In genomic region chr16:93197300-93197699, GRCm38 (mm10) we compare ENCODE assay signal across 16 mouse cellular contexts.
DNase-seq lines count a peak whose midpoint lies in the region; ATAC-seq and TF ChIP-seq lines count a peak whose summit lies in the region.
"Had no signal": no experiment of that assay in that cellular context is flagged by ENCODE, and none has a peak within 500 bp of the region (broad histone marks: within the 10 kb centered on the region; RNA-seq: fewer than 3 reads in every experiment).

No protein-coding gene starts in this region.

- peak; percentile 58; the same call in 1 of the 2 replicates for ATAC-seq in intestine, embryonic 15.5 days
- ATAC-seq in intestine, postnatal 0 days = no peak
- ATAC-seq in common myeloid progenitor, adult 5-6 weeks (replicated peaks; ENCODE audit: low read depth, poor library complexity, severe bottlenecking) = peak; percentile 67
- peak; percentile 99 for ATAC-seq in liver, embryonic 14.5 days (ENCODE audit: insufficient read depth)
- ATAC-seq in stomach, postnatal 0 days (ENCODE audit: low FRiP score, low TSS enrichment) = peak; percentile 70; the same call in 1 of the 2 replicates
- ATAC-seq in forebrain, embryonic 16.5 days = no peak
- ATAC-seq: hindbrain, embryonic 16.5 days; midbrain, embryonic 16.5 days had no signal

- WGBS in intestine, embryonic 15.5 days = 79% methylated on average over 8 of the region's 8 CpGs
- 73% methylated on average over 8 of the region's 8 CpGs for WGBS in intestine, postnatal 0 days
- 17% methylated on average over 8 of the region's 8 CpGs for WGBS in liver, embryonic 14.5 days (ENCODE audit: insufficient replicate concordance)
- WGBS in stomach, postnatal 0 days = 72% methylated on average over 8 of the region's 8 CpGs
- 88% methylated on average over 8 of the region's 8 CpGs for WGBS in forebrain, embryonic 16.5 days

- DNase-seq in liver, embryonic 14.5 days (ENCODE audit: low read depth in 3 of 3, low spot score in 3 of 3) = peak; percentile 83 to 89 (median 87)
- no peak for DNase-seq in stomach, postnatal 0 days (ENCODE audit: low spot score)
- DNase-seq in embryo, embryonic 10 days (ENCODE audit: low spot score) = no peak
- DNase-seq in testis, postnatal 14 days (ENCODE audit: low spot score) = no peak
- DNase-seq: adrenal gland, postnatal 25 days; cerebellum, adult 11 months; thymus, postnatal 14 days had no signal

- TF ChIP-seq CTCF in intestine, postnatal 0 days (IDR thresholded peaks at IDR 0.05; ENCODE audit: low read depth) = no peak
- no peak for TF ChIP-seq CTCF in liver, embryonic 14.5 days (IDR thresholded peaks at IDR 0.05; ENCODE audit: low read depth)
- no peak for TF ChIP-seq CTCF in stomach, postnatal 0 days (IDR thresholded peaks at IDR 0.05; ENCODE audit: low read depth)

- H3K9ac ChIP-seq in intestine, embryonic 15.5 days = no peak overlapping the region
- no peak overlapping the region for H3K9ac ChIP-seq in intestine, postnatal 0 days (ENCODE audit: low read depth, low read length)
- peak overlapping the region; percentile 57 for H3K9ac ChIP-seq in liver, embryonic 14.5 days (replicated peaks)
- H3K9ac ChIP-seq in stomach, postnatal 0 days (ENCODE audit: low read length) = no peak overlapping the region
- no peak overlapping the region for H3K9ac ChIP-seq in forebrain, embryonic 16.5 days (replicated peaks; ENCODE audit: low read depth, low read length)
- H3K9ac ChIP-seq: limb, embryonic 13.5 days; neural tube, embryonic 13.5 days had no signal

- no peak overlapping the region for H3K4me2 ChIP-seq in intestine, embryonic 15.5 days (replicated peaks)
- no peak overlapping the region for H3K4me2 ChIP-seq in intestine, postnatal 0 days (replicated peaks; ENCODE audit: low read depth)
- H3K4me2 ChIP-seq in liver, embryonic 14.5 days (ENCODE audit: low read depth) = peak overlapping the region; percentile 78
- H3K4me2 ChIP-seq in stomach, postnatal 0 days (replicated peaks; ENCODE audit: low read depth) = no peak overlapping the region
- no peak overlapping the region for H3K4me2 ChIP-seq in forebrain, embryonic 16.5 days (ENCODE audit: low read length)
- H3K4me2 ChIP-seq: limb, embryonic 13.5 days; neural tube, embryonic 13.5 days had no signal

- no peaks in the 10 kb centered on the region for H3K9me3 ChIP-seq in intestine, embryonic 15.5 days
- H3K9me3 ChIP-seq in intestine, postnatal 0 days (ENCODE audit: control insufficient read depth) = no peaks in the 10 kb centered on the region
- no peaks in the 10 kb centered on the region for H3K9me3 ChIP-seq in liver, embryonic 14.5 days (ENCODE audit: control insufficient read depth, low read length)
- H3K9me3 ChIP-seq in stomach, postnatal 0 days (ENCODE audit: control insufficient read depth, low read length) = no peaks in the 10 kb centered on the region
- no peaks in the 10 kb centered on the region for H3K9me3 ChIP-seq in forebrain, embryonic 16.5 days (ENCODE audit: control insufficient read depth, low read length)
- H3K9me3 ChIP-seq: limb, embryonic 13.5 days; neural tube, embryonic 13.5 days had no signal

- peak; percentile 93 for TF ChIP-seq EP300 in liver, embryonic 14.5 days (IDR thresholded peaks at IDR 0.05; ENCODE audit: low read depth)
- no peak for TF ChIP-seq EP300 in stomach, postnatal 0 days (optimal IDR thresholded peaks at IDR 0.05)

- H3K27ac ChIP-seq in intestine, embryonic 15.5 days = no peak overlapping the region
- H3K27ac ChIP-seq in intestine, postnatal 0 days (ENCODE audit: low read depth, low read length) = no peak overlapping the region
- peak overlapping the region; percentile 85 for H3K27ac ChIP-seq in liver, embryonic 14.5 days
- H3K27ac ChIP-seq in stomach, postnatal 0 days (replicated peaks) = no peak overlapping the region
- no peak overlapping the region for H3K27ac ChIP-seq in forebrain, embryonic 16.5 days (ENCODE audit: low read length)
- H3K27ac ChIP-seq: limb, embryonic 13.5 days; macrophage; neural tube, embryonic 13.5 days had no signal

- H3K36me3 ChIP-seq in intestine, embryonic 15.5 days = no peaks in the 10 kb centered on the region
- no peaks in the 10 kb centered on the region for H3K36me3 ChIP-seq in intestine, postnatal 0 days (ENCODE audit: control insufficient read depth, insufficient read depth)
- no peaks in the 10 kb centered on the region for H3K36me3 ChIP-seq in liver, embryonic 14.5 days (replicated peaks; ENCODE audit: control insufficient read depth, insufficient read depth, low read depth)
- no peaks in the 10 kb centered on the region for H3K36me3 ChIP-seq in stomach, postnatal 0 days (ENCODE audit: control insufficient read depth, insufficient read depth, low read length)
- no peaks in the 10 kb centered on the region for H3K36me3 ChIP-seq in forebrain, embryonic 16.5 days (ENCODE audit: control insufficient read depth, insufficient read depth)
- H3K36me3 ChIP-seq: limb, embryonic 13.5 days; neural tube, embryonic 13.5 days had no signal

- H3K4me1 ChIP-seq in intestine, embryonic 15.5 days (replicated peaks) = no peaks in the 10 kb centered on the region
- no peaks in the 10 kb centered on the region for H3K4me1 ChIP-seq in intestine, postnatal 0 days (replicated peaks; ENCODE audit: control insufficient read depth, insufficient read depth, low read length)
- peaks cover 29 to 44% of the 10 kb centered on the region in 2 experiments for H3K4me1 ChIP-seq in liver, embryonic 14.5 days (replicated peaks; ENCODE audit: control insufficient read depth in 2 of 2, insufficient read depth in 2 of 2, low read length in 1 of 2)
- H3K4me1 ChIP-seq in stomach, postnatal 0 days (replicated peaks; ENCODE audit: control insufficient read depth, insufficient read depth) = no peaks in the 10 kb centered on the region
- no peaks in the 10 kb centered on the region for H3K4me1 ChIP-seq in forebrain, embryonic 16.5 days (replicated peaks; ENCODE audit: control insufficient read depth, insufficient read depth, low read length)
- H3K4me1 ChIP-seq: limb, embryonic 13.5 days; neural tube, embryonic 13.5 days had no signal

- H3K4me3 ChIP-seq in intestine, embryonic 15.5 days (replicated peaks) = no peak overlapping the region
- H3K4me3 ChIP-seq in intestine, postnatal 0 days (ENCODE audit: low read depth, low read length) = no peak overlapping the region
- peak overlapping the region; percentile 14 to 28; a peak in 2 of 4 replicates for H3K4me3 ChIP-seq in liver, embryonic 14.5 days (ENCODE audit: insufficient read depth in 1 of 2, low read depth in 2 of 2, low read length in 2 of 2)
- H3K4me3 ChIP-seq in stomach, postnatal 0 days (ENCODE audit: low read depth, low read length) = no peak overlapping the region
- no peak overlapping the region for H3K4me3 ChIP-seq in forebrain, embryonic 16.5 days (replicated peaks; ENCODE audit: low read length)
- H3K4me3 ChIP-seq: limb, embryonic 13.5 days; neural tube, embryonic 13.5 days had no signal

- H3K27me3 ChIP-seq in intestine, embryonic 15.5 days (replicated peaks) = no peaks in the 10 kb centered on the region
- H3K27me3 ChIP-seq in intestine, postnatal 0 days (replicated peaks; ENCODE audit: control insufficient read depth, insufficient read depth, low read length) = no peaks in the 10 kb centered on the region
- H3K27me3 ChIP-seq in liver, embryonic 14.5 days (ENCODE audit: control insufficient read depth, insufficient read depth, low read length) = no peaks in the 10 kb centered on the region; the same call in 1 of the 2 replicates
- H3K27me3 ChIP-seq in stomach, postnatal 0 days (ENCODE audit: control insufficient read depth, insufficient read depth, low read length) = no peaks in the 10 kb centered on the region
- H3K27me3 ChIP-seq in forebrain, embryonic 16.5 days (replicated peaks; ENCODE audit: control insufficient read depth, insufficient read depth, low read length) = no peaks in the 10 kb centered on the region
- H3K27me3 ChIP-seq: limb, embryonic 13.5 days; neural tube, embryonic 13.5 days had no signal

Comparison
In these comparisons a context has a peak if more than half of its experiments do, and no peak if none do; other contexts are left out.
1. ATAC-seq: peak in intestine, embryonic 15.5 days (single experiment), common myeloid progenitor, adult 5-6 weeks (single experiment), liver, embryonic 14.5 days (single experiment) and stomach, postnatal 0 days (single experiment); none in intestine, postnatal 0 days (single experiment) and forebrain, embryonic 16.5 days (single experiment).
2. H3K4me3 ChIP-seq: peak in liver, embryonic 14.5 days (2 of 2); none in intestine, embryonic 15.5 days (single experiment), intestine, postnatal 0 days (single experiment), stomach, postnatal 0 days (single experiment) and forebrain, embryonic 16.5 days (single experiment).
3. DNase-seq: peak in liver, embryonic 14.5 days (3 of 3); none in stomach, postnatal 0 days (single experiment), embryo, embryonic 10 days (single experiment) and testis, postnatal 14 days (single experiment).